Mouse (Mus musculus): Measurements from ENCODE around the gene Lnpep. TPM values are rescaled to one million over a fixed set of nuclear protein-coding genes. Genes with fewer than 3 reads are reported as not detected.

The Lnpep gene
- total and polyA plus RNA-seq, 3 experiments, result 10.0 to 773 (median 20.7) TPM

- no peak for DNase-seq (ENCODE audit: low read depth, low spot score)
- H3K9me3 ChIP-seq (replicated peaks; ENCODE audit: insufficient read depth, low read length), result no peaks in the 10 kb centered on the region; the same call in 1 of the 2 replicates
- no peak overlapping the region for H3K27ac ChIP-seq (ENCODE audit: control insufficient read depth, low read depth, low read length)
- H3K9ac ChIP-seq (ENCODE audit: control insufficient read depth, low read depth, low read length, poor library complexity, severe bottlenecking), result no peak overlapping the region
- no peaks in the 10 kb centered on the region for H3K4me1 ChIP-seq (ENCODE audit: control insufficient read depth in 1 of 2, insufficient read depth in 2 of 2, low read length in 2 of 2)
- TF ChIP-seq SMC3 (IDR thresholded peaks at IDR 0.05; ENCODE audit: low read depth, low read length), result no peak
- no peak for TF ChIP-seq USF2 (IDR thresholded peaks at IDR 0.05; ENCODE audit: borderline replicate concordance in 1 of 2, insufficient read depth in 1 of 2, low read depth in 1 of 2, low read length in 2 of 2)
- TF ChIP-seq POLR2AphosphoS5 (IDR thresholded peaks at IDR 0.05; ENCODE audit: borderline replicate concordance, low read depth, low read length), result no peak
- TF ChIP-seq TBP (IDR thresholded peaks at IDR 0.05; ENCODE audit: low read depth, low read length), result no peak
- H3K27me3 ChIP-seq (ENCODE audit: control insufficient read depth in 1 of 2, insufficient read depth in 2 of 2, low read length in 2 of 2), result no peaks in the 10 kb centered on the region
- no peaks in the 10 kb centered on the region for H3K79me2 ChIP-seq (ENCODE audit: control insufficient read depth, insufficient read depth, low read length, poor library complexity)
- H3K36me3 ChIP-seq (ENCODE audit: control insufficient read depth in 1 of 2, insufficient read depth in 2 of 2, low read length in 2 of 2), result no peaks in the 10 kb centered on the region
- H3K4me3 ChIP-seq (ENCODE audit: control insufficient read depth in 1 of 2, insufficient read depth in 1 of 2, low read depth in 2 of 2, low read length in 2 of 2), result no peak overlapping the region
Observed at GRCm38 (mm10) chr17:17506677-17507076, 118.2 kb downstream of the Lnpep start.

DNA sequence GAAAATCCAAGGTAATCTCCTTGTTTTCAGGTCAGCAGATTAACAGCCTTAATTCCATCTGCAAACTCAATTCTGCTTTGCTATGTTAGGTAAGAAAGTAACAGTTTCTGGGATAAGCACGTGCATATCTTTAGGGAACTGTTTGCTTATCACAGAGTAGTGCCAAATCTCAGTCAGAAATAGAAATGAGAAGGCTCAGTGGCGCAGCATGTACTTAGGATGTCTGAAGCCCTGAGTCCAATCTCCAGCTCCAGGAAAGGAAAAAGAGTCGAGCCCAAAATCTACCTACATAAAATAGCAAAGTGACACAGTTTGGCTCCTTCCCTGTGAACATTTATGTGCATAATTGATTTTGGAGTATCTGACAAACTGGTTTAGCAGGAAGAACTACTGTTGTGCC is 125.6 kb downstream of the Lnpep start:
- Histone ChIP-seq H3K79me2 (ENCODE audit: control insufficient read depth, insufficient read depth, low read length, poor library complexity) (no peaks in the 10 kb centered on the region), H3K4me1 (ENCODE audit: control insufficient read depth in 1 of 2, insufficient read depth in 2 of 2, low read length in 2 of 2) (peaks cover 0 to 3% of the 10 kb centered on the region in 2 experiments; a peak in 2 of 4 replicates), H3K9ac (ENCODE audit: control insufficient read depth, low read depth, low read length, poor library complexity, severe bottlenecking) (no peak overlapping the region), H3K27ac (ENCODE audit: control insufficient read depth, low read depth, low read length) (no peak overlapping the region), H3K4me3 (ENCODE audit: control insufficient read depth in 1 of 2, insufficient read depth in 1 of 2, low read depth in 2 of 2, low read length in 2 of 2) (no peak overlapping the region), H3K36me3 (ENCODE audit: control insufficient read depth in 1 of 2, insufficient read depth in 2 of 2, low read length in 2 of 2) (no peaks in the 10 kb centered on the region; a peak in 1 of 4 replicates), H3K27me3 (ENCODE audit: control insufficient read depth in 1 of 2, insufficient read depth in 2 of 2, low read length in 2 of 2) (no peaks in the 10 kb centered on the region), H3K9me3 (replicated peaks; ENCODE audit: insufficient read depth, low read length) (no peaks in the 10 kb centered on the region; the same call in 1 of the 2 replicates)
- DNase-seq (ENCODE audit: low read depth, low spot score), result no peak
- TF ChIP-seq BHLHE40 (IDR thresholded peaks at IDR 0.05; ENCODE audit: borderline replicate concordance, low read depth, low read length), result no peak
- TF ChIP-seq RAD21 (IDR thresholded peaks at IDR 0.05; ENCODE audit: low read depth, low read length), result no peak
- no peak for TF ChIP-seq MYB (IDR thresholded peaks at IDR 0.05; ENCODE audit: low read depth, low read length)
- no peak for TF ChIP-seq SMC3 (IDR thresholded peaks at IDR 0.05; ENCODE audit: low read depth, low read length)
- no peak for TF ChIP-seq USF2 (IDR thresholded peaks at IDR 0.05; ENCODE audit: borderline replicate concordance in 1 of 2, insufficient read depth in 1 of 2, low read depth in 1 of 2, low read length in 2 of 2)
- TF ChIP-seq POLR2AphosphoS2 (IDR thresholded peaks at IDR 0.05; ENCODE audit: low read length), result no peak
- no peak for TF ChIP-seq MXI1 (IDR thresholded peaks at IDR 0.05; ENCODE audit: low read depth, low read length)

DNA sequence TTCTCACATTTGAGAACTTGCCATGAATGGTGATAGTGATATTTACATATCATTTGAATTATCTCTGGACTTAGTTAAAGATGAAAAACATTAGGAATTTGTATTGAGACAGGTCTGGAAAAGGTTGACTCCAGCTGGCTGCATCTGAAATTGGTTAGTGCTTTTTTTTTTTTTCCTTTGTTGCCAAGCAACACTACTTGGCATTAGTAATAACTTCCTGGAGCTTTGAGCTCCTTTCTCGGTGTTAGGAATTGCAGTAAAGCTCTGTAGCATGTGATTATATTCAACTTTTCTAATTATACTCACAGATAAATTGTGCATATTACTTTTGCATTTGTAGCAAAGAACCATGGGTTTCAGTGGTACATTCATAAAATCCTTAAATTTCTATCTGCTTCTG is 126.0 kb downstream of the Lnpep start:
- H3K36me3 ChIP-seq (ENCODE audit: control insufficient read depth in 1 of 2, insufficient read depth in 2 of 2, low read length in 2 of 2), result no peaks in the 10 kb centered on the region; a peak in 1 of 4 replicates
- H3K9ac ChIP-seq (ENCODE audit: control insufficient read depth, low read depth, low read length, poor library complexity, severe bottlenecking), result no peak overlapping the region
- TF ChIP-seq ZNF384 (IDR thresholded peaks at IDR 0.05; ENCODE audit: low read depth, low read length), result no peak
- no peak for TF ChIP-seq TAL1 (IDR thresholded peaks at IDR 0.05; ENCODE audit: low read length)
- no peak for TF ChIP-seq ELF1 (IDR thresholded peaks at IDR 0.05; ENCODE audit: low read depth, low read length)
- TF ChIP-seq CTCF (IDR thresholded peaks at IDR 0.05 in 2 of 3, conservative IDR thresholded peaks at IDR 0.05 in 1 of 3; ENCODE audit: control insufficient read depth in 1 of 3, insufficient read depth in 1 of 3, low read depth in 2 of 3, low read length in 3 of 3, poor library complexity in 1 of 3, severe bottlenecking in 1 of 3), result no peak
- no peak for TF ChIP-seq GABPA (IDR thresholded peaks at IDR 0.05; ENCODE audit: low read depth, low read length)
- TF ChIP-seq MAX (IDR thresholded peaks at IDR 0.05; ENCODE audit: low read length), result no peak
- no peak for TF ChIP-seq SIN3A (IDR thresholded peaks at IDR 0.05; ENCODE audit: low read length)
- no peak for TF ChIP-seq ZC3H11A (IDR thresholded peaks at IDR 0.05; ENCODE audit: low read depth, low read length)
- TF ChIP-seq MYC (IDR thresholded peaks at IDR 0.05; ENCODE audit: low read depth, low read length), result no peak
- H3K9me3 ChIP-seq (replicated peaks; ENCODE audit: insufficient read depth, low read length), result no peaks in the 10 kb centered on the region; the same call in 1 of the 2 replicates
- peaks cover 0 to 3% of the 10 kb centered on the region in 2 experiments; a peak in 2 of 4 replicates for H3K4me1 ChIP-seq (ENCODE audit: control insufficient read depth in 1 of 2, insufficient read depth in 2 of 2, low read length in 2 of 2)
- no peaks in the 10 kb centered on the region for H3K79me2 ChIP-seq (ENCODE audit: control insufficient read depth, insufficient read depth, low read length, poor library complexity)
- no peak overlapping the region for H3K4me3 ChIP-seq (ENCODE audit: control insufficient read depth in 1 of 2, insufficient read depth in 1 of 2, low read depth in 2 of 2, low read length in 2 of 2)
- H3K27ac ChIP-seq (ENCODE audit: control insufficient read depth, low read depth, low read length), result no peak overlapping the region
- no peak for DNase-seq (ENCODE audit: low read depth, low spot score)
- no peaks in the 10 kb centered on the region for H3K27me3 ChIP-seq (ENCODE audit: control insufficient read depth in 1 of 2, insufficient read depth in 2 of 2, low read length in 2 of 2)
